Mouse (Mus musculus) megakaryocyte-erythroid progenitor cell, adult 5-6 weeks (primary cell): ENCODE measurements around the gene Cage1. TPM values are rescaled to one million over a fixed set of nuclear protein-coding genes. Genes with fewer than 3 reads are reported as not detected.

ENCODE experiments used
- ATAC-seq: replicated peaks from 2 replicates; pipeline ENCODE4 v1.8.0; 2016; ENCODE audit warnings: mild to moderate bottlenecking, inconsistent platforms; ENCODE audit not compliant: severe bottlenecking, poor library complexity, low FRiP score, low TSS enrichment
- total RNA-seq, 2 experiments: library from RNA; stranded (forward) in 1 of 2; stranded (reverse) in 1 of 2; fragments of 200-1000, 215-1000 nt in 1 of 2; fragments of >200 nt in 1 of 2; fragmentation: Nextera tagmentation in 1 of 2; gene quantifications; 2 replicates each; pipeline ENCODE4 v1.2.3; 2014 to 2017

The Cage1 gene
- total RNA-seq, 2 experiments from 2014 or later: 3.4 to 5.5 TPM

DNA sequence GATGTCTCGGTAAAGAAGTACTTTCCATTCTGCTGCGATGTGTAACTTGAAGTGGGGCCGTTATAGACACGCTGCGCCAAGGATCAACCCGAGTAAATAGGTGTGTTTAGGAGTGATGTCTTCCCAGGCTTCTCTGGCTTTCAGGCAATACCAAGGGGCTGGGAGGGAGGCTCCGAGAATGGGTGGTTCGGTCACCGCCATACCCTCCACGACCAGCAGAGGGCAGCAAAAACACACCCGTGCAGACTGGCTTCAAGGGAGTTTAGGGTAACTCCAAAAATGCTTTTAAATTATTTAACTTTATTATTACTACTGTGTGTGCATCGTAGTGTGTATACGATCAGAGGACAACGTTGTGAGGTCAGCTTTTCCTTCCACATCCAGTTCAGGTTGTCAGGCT is 67.5 kb downstream of the Cage1 start:
- ATAC-seq: peak; percentile 53; the same call in 1 of the 2 replicates

DNA sequence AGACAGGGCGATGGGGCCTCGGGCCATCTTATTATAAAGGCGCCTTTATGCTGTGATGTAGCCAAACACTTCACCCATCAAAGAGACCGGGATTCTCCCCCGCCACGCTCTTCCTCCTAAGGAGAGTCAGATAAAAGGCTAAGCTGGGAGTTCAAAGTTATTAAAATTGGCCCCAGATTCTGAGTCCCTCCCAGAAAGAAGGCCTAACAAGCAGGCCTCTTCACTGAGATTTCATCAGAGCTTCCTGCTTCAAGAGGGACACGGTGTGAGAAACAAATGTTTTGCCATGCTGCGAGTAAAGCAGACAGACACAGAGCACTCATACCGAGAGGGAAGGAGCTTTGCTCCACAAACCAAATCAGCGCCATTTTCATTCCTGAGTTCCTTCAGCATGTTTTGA is 69.3 kb downstream of the Cage1 start:
- no peak for ATAC-seq

DNA sequence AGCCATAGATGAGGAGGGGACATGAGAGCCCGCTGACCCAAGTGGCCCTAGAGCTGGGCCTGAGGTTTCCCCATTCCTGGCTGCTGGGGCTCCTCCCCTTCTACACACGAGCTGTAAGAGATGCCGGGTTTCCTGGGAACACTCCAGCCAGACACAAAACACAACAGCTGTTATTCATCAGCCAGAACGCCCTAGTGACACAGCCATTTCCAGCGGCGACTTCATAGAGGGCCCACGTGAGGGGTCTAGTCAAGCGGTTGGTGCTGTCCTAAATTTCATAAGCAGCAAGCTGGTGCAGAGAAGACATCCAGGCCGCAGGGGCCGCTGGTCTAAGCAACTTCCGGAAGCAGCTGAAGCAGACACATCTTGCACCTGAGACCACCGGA is 69.8 kb downstream of the Cage1 start:
- no peak for ATAC-seq

DNA sequence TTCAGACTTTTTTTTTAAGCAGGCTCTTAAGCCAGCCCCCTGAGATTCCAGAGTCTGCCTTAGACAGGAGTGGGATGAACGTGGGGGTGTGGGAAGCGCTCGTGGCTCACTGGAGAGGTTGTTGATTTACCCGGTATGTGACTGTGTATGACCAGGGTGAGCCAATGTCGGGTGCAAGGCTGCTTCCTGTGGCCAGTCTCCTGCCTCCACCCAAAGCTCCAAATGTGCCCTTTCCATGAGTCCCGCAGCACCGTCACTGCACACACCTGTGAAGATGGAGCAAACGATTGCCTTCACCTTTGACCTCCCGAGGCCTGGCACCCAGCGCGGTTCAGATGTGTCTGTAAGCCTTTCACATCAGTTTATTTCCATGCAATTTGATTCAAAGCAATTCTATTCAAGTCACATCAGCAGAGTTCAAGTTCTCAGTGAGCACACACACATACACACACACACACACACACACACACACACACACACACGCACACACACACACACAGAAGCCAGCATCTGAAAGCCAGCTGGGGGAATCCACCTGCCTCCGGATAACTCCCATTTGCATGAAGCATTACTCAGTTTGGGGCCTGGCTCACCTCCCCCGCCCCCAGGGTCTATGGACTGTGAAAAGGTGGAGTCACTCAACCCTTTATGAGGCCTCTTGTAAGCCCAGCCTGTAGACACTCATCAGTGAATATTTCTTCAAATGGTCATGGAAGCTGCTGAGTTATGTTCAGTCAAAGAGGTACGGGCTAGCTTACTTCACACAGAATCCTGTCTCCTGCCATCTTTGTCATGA is 70.4 kb downstream of the Cage1 start:
- ATAC-seq: no peak

DNA sequence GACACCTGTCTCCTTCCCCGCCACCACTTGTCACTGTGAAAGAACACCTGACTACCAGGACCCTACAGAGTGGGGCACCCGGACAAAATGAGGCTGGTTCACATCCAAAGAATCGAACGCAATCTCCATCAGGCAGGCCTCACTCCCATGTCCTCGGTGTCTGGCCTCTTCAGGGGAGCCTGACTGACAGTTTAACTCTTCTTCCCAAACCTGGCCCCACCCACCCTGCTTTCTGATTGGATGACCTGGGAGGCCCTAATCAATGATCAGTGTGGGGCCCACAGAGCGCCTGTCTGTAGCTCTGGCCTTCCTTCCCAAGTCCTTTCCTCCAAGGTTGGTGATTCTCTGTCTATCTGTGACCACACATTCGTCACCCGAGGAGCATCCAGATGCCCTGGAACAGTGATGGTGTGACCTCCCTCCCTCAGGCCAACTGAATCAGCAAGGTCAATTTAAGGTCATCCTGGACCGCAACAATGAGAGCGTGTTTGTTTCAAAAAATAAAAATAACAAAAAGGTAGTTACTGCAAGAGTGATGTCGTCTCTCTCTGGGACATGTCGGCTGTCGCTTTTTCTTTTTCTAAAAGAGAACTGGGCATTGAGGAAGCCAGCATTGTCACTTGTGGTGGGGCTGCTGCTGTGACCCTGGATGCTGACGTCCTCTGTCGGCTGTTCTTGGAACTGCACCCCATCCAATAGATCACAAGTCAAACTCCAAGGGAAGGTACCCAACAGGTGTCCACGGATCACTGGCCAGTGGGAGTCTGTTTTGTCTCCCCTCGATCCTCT is 71.5 kb downstream of the Cage1 start:
- peak; percentile 72 for ATAC-seq

DNA sequence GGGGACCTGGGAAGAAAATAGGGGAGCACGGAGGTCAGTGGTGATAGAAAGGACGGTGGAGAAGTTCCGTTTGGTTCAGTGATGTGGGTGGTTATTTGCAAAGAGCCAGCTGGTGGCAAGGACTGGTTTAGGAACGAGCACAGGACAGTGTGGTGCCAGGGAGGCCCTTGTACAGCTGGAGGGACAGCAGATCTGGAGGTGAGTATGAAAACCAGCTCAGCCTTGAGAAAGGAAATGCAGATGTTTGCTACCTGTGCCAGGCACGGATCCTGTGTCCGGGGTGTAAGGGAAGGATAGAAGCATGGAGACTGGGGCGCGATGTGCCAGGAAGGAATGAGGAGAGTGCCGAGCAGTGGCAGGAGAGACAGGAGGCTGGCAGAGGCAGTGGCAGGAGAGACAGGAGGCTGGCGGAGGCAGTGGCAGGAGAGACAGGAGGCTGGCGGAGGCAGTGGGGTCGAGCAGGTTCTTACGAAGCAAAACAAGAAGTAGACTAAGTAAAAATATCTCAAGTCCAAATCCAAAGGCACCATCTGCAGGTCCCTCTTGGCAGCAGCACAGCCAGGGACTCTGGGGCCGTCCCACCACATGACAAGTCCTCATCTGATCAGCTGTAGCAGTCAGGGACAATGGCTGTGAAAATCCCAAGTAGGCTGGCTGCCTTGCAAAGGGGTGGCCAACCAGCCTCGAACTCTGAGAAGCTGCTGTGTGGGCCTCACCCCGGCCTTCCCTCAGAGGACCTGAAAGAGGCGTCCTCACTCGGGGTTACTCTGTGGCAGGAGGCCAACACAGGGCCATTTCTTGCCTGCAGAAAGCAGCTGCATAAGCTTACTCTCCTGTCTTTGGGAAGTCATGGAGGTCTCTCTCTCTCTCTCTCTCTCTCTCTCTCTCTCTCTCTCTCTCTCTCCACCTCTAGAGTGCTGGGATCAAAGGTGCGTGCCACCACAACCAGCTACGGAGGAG is 72.5 kb downstream of the Cage1 start:
- ATAC-seq: peak; percentile 33; the same call in 1 of the 2 replicates

DNA sequence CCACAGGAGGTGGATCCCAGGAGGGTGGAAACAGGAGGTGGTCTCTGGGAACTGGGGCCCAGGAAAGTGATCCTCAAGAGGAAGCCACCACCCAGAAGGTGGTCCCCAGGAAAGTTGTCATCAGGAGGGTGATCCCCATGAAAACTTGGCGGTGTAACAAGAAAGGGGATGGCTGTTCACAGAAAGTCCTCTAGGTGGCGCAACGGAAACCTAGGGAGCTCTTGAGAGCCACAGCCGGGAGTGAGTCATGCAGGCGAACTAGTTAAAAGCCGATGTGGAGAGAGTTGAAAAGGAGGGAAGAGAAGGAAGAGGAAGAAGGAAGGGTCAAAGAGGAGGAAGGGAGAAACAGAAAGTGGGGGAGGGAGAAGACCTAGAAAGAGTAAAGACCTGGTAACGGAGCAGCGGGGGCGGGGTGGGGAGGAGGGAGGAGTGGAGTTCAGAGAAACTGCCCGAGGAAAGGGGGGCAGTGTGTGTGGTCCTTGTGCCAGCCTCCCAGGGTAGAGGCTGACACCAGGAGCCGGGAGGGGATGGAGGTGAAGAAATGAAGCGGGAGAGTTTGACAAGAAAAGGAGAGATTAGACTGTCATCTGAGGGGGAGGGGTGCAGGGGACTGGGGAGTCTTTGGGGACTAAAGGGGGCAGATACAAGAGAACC is 73.4 kb downstream of the Cage1 start:
- 0 out of 2 replicates have a peak, but pooled peaks have one; percentile 27 for ATAC-seq

DNA sequence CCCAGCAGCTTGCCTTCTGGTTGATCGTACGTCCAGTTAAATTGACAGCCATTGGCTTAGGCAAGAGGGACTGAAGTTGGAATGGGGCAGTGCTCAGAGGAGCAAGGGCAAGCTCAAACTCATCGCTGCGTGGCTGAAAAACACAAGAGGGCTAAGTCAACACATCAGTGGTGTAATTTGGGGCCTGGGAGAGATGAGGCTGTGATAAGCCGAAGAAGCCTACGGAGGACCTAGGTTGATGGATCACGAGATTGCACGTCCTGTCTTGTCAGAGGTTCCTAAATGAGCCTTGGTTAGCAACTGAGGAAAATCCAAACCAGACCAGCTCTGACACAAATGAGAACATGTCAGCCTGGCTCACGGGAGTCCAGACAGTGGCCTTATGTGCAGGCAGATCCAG is 74.3 kb downstream of the Cage1 start:
- no peak for ATAC-seq

DNA sequence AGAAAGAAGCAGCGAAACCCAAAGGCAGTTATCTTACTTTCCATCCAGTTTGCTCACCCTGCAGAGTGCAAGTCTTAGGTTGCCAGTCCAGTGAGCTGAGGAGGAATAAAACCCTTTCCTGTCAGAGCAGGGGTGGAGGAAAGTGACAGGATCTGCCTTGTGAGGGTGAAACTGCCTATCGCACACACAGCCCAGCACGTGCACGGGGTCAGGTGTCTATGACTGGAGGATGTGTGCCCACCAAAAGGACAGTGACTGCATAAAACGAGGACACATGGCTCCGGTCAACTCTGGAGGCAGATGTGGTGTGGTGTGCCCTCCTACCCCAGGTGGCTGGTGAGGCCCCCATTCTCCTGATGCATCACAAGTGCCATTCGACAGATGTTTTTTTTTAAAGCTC is 76.9 kb downstream of the Cage1 start:
- no peak for ATAC-seq

DNA sequence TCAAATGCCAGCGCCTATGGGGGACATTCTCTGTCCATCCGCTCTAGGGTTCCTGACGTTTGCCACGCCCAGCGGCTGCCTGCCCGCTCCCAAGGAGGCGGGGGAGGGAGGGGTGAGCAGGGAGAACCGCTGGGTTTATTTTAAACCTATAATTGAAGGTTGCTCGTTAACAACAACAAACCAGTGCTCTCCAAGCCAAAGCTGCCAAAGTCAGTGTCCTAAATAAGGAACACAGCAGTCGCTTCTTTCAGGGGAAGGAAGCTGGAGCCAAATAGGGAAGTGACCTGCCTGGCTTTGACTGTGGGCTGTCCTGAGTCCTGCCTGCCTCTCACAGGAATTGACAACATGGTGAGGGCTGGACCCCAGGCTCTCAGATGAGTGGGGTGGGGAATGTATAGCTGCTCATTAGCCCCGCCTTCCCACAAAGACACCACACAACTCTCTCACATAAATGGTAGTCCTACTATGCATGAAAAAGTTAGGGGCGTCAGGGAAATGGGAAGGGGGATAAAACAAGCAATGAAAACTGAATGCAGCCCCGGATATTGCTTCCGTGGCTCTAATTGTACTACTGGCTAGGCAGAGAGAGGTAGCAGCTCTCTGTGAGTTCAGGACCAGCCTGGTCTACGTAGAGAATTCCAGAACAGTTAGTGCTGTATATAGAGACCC is 77.5 kb downstream of the Cage1 start:
- ATAC-seq: no peak

DNA sequence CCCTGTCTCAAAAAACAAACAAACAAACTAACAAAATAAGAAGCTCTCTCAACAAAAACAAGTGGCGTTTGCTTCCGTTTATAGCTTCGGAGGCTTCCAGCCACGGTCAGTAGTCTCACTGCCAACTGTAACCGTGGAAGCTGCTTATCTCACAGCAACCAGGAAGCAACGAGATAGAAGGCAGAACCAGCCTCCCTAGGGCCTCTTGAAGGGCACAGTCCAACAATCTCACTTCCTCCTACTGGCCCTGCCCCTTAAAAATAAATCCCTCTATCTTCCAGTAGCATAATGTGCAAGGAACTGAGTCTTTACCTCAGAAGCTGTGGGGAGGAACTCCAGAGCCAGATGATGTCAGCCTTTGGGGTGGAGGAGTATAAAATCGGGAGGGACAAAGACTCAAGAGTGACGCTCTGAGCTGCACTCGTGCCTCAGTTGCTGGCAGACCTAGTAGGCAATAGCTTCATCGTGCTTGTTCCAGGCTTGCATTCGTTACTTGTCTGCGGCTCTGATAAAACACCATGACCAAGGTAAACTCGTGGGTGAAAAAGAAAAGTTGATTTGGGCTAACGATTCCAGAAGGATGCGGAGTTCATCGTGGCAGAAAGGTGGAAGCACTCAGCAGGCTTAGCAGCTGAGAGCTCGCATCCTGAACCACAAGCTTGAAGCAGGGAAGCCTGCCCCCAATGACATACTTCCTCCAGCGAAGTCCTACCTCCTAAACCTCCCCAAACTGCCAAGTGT is 78.2 kb downstream of the Cage1 start:
- peak; percentile 89 for ATAC-seq

Other genes with a start within 250 kb of the Cage1 start
- 58.6 and 105 TPM in 2 replicates for gene Ssr1, start 42.9 kb downstream of the Cage1 start, total RNA-seq (2014; fragmentation: Nextera tagmentation)
- gene Ssr1, start 42.9 kb downstream of the Cage1 start, total RNA-seq (2017): 104 and 158 TPM in 2 replicates
- gene Riok1, start 74 bp downstream of the Cage1 start, total RNA-seq (2014; fragmentation: Nextera tagmentation): 80.5 and 88.1 TPM in 2 replicates
- gene Riok1, start 74 bp downstream of the Cage1 start, total RNA-seq (2017): 98.5 and 126 TPM in 2 replicates
- gene Dsp, start 114.2 kb upstream of the Cage1 start, total RNA-seq (2014; fragmentation: Nextera tagmentation): not detected in 2 replicates
- gene Dsp, start 114.2 kb upstream of the Cage1 start, total RNA-seq (2017): not detected in 2 replicates
- 58.4 and 90.2 TPM in 2 replicates for gene Snrnp48, start 167.9 kb upstream of the Cage1 start, total RNA-seq (2014; fragmentation: Nextera tagmentation)
- gene Snrnp48, start 167.9 kb upstream of the Cage1 start, total RNA-seq (2017): 129 and 148 TPM in 2 replicates